Mouse (Mus musculus): Measurements from ENCODE around the gene Ackr4. TPM values are rescaled to one million over a fixed set of nuclear protein-coding genes. Genes with fewer than 3 reads are reported as not detected.

Gene Ackr4
- polyA plus RNA-seq, 1 experiment from 2014 or later, result 3.2 TPM

DNA sequence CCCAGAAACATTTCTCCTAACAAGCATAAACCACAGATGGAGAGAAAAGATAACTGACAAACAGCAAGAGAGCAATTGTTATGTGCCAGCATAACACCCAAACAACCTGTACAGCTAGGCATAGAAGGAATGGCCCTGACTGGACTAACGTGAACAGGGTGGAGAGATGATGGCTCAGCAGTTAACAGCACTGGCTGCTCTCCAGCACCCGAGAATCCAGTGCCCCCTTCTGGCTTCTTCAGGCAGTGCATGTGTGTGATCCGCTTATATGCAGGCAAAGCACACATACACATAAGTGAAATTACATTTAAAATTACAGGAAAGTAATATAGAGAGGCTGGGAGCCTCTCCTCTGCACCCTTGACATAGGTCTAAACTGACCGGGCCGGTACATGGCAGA lies 47.4 kb downstream of the Ackr4 start:
- WGBS, result 50% methylated on average over 5 of the region's 5 CpGs
- DNase-seq (ENCODE audit: low spot score), result no peak
- Histone ChIP-seq H3K4me3 (ENCODE audit: low read depth, low read length) (no peak overlapping the region), H3K27me3 (replicated peaks; ENCODE audit: control insufficient read depth, insufficient read depth, low read length) (no peaks in the 10 kb centered on the region), H3K4me1 (ENCODE audit: control insufficient read depth, insufficient read depth, low read length) (no peaks in the 10 kb centered on the region), H3K4me2 (ENCODE audit: low read depth, low read length) (no peak overlapping the region), H3K27ac (replicated peaks; ENCODE audit: low read depth, low read length) (no peak overlapping the region), H3K9ac (ENCODE audit: low read depth, low read length) (no peak overlapping the region), H3K36me3 (ENCODE audit: control insufficient read depth, insufficient read depth, low read length) (0 out of 2 replicates have a peak, but pooled peaks cover 3% of the 10 kb centered on the region), H3K9me3 (ENCODE audit: control insufficient read depth, low read length) (no peaks in the 10 kb centered on the region)
- ATAC-seq (ENCODE audit: low read depth), result no peak

DNA sequence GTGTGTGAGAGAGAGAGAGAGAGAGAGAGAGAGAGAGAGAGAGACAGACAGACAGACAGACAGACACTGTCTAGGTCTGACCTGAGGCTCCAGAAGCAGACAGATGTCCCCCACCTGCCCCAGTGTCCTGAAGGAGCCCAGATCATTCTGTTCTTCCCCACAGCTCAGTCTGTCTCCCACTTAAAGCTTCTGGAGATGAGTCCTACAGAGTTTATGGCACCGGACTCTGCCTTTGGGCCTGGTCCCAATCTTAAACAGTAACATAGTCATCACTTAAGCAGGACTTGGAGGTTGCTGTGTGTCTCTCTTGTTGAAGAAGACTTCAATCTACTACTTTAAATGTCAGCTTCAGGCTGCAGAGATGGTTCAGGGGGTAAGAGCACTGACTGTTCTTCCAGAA lies 48.0 kb downstream of the Ackr4 start:
- WGBS, result 100% methylated on average over 1 of the region's 1 CpGs
- H3K9ac ChIP-seq (ENCODE audit: low read depth, low read length), result no peak overlapping the region
- H3K4me2 ChIP-seq (ENCODE audit: low read depth, low read length), result no peak overlapping the region
- no peak overlapping the region for H3K4me3 ChIP-seq (ENCODE audit: low read depth, low read length)
- no peaks in the 10 kb centered on the region for H3K9me3 ChIP-seq (ENCODE audit: control insufficient read depth, low read length)
- ATAC-seq (ENCODE audit: low read depth) (no peak), DNase-seq (ENCODE audit: low spot score) (no peak)
- H3K36me3 ChIP-seq (ENCODE audit: control insufficient read depth, insufficient read depth, low read length), result 0 out of 2 replicates have a peak, but pooled peaks cover 3% of the 10 kb centered on the region
- no peaks in the 10 kb centered on the region for H3K4me1 ChIP-seq (ENCODE audit: control insufficient read depth, insufficient read depth, low read length)
- H3K27ac ChIP-seq (replicated peaks; ENCODE audit: low read depth, low read length), result no peak overlapping the region
- H3K27me3 ChIP-seq (replicated peaks; ENCODE audit: control insufficient read depth, insufficient read depth, low read length), result no peaks in the 10 kb centered on the region

DNA sequence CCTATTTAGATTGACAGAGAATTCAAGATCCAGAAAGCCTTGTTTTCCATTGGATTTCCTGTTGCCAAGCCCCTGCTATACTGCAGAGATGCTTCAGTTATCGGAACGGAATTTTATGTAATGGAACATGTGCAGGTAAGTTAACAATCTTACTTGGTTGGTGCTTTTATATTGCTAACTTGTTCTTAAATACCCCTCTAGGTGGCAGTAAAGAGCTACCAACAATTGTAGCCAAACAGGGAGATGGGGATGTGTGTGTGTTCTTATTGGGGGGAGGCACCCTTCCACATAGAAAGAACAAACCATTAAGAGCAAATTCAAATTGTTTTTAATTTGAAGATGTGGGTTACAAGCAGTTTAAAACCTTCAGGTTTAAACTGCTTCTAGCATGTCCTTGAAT lies 50.9 kb downstream of the Ackr4 start:
- Histone ChIP-seq H3K9me3 (ENCODE audit: control insufficient read depth, low read length) (no peaks in the 10 kb centered on the region), H3K4me1 (ENCODE audit: control insufficient read depth, insufficient read depth, low read length) (no peaks in the 10 kb centered on the region)
- 63% methylated on average over 2 of the region's 2 CpGs for WGBS

DNA sequence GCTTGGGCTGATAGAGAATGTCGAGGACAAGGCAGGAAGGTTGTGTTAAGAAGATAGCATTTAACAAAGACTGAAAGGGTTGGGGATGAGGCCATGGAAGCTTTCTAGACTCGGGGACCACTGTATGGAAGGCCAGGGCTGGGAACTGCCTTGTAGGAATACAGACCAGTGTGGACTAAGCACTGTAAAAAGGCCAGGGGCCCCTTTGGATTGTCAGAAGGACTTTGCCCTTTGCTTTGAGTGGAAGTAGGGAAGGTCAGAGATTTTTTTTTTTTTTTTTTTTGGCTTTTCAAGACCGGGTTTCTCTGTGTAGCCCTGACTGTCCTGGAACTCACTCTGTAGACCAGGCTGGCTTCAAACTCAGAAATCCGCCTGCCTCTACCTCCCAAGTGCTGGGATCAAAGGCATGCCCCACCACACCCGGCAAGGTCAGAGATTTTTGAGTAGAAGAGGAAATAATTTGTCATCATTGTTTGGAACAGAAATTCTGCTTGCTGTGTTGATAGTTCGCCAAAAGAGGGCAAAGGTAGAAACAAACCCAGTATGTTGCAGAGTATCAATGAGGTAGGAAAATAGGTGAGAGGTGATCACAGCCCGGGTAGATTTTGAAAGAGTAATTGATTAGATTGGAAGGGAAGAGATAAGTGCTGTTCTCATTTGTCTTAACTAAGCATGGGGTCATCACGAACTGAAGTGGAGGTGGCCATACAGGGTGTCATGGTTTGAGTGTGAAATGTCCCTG lies 55.7 kb downstream of the Ackr4 start:
- H3K27me3 ChIP-seq (replicated peaks; ENCODE audit: control insufficient read depth, insufficient read depth, low read length), result no peaks in the 10 kb centered on the region
- H3K9me3 ChIP-seq (ENCODE audit: control insufficient read depth, low read length), result no peaks in the 10 kb centered on the region
- no peak overlapping the region for H3K9ac ChIP-seq (ENCODE audit: low read depth, low read length)
- no peak overlapping the region for H3K4me3 ChIP-seq (ENCODE audit: low read depth, low read length)
- 76% methylated on average over 8 of the region's 8 CpGs for WGBS
- H3K4me1 ChIP-seq (ENCODE audit: control insufficient read depth, insufficient read depth, low read length), result no peaks in the 10 kb centered on the region
- DNase-seq (ENCODE audit: low spot score) (no peak), ATAC-seq (ENCODE audit: low read depth) (no peak)
- no peaks in the 10 kb centered on the region for H3K36me3 ChIP-seq (ENCODE audit: control insufficient read depth, insufficient read depth, low read length)
- H3K27ac ChIP-seq (replicated peaks; ENCODE audit: low read depth, low read length), result no peak overlapping the region
- H3K4me2 ChIP-seq (ENCODE audit: low read depth, low read length), result no peak overlapping the region

More for the DNA sequence above, 50.9 kb downstream of the Ackr4 start:
- Histone ChIP-seq H3K27me3 (replicated peaks; ENCODE audit: control insufficient read depth, insufficient read depth, low read length) (no peaks in the 10 kb centered on the region), H3K36me3 (ENCODE audit: control insufficient read depth, insufficient read depth, low read length) (no peaks in the 10 kb centered on the region), H3K9ac (ENCODE audit: low read depth, low read length) (no peak overlapping the region), H3K4me2 (ENCODE audit: low read depth, low read length) (no peak overlapping the region), H3K27ac (replicated peaks; ENCODE audit: low read depth, low read length) (no peak overlapping the region), H3K4me3 (ENCODE audit: low read depth, low read length) (no peak overlapping the region)
- ATAC-seq (ENCODE audit: low read depth), result no peak
- DNase-seq (ENCODE audit: low spot score), result no peak

DNA sequence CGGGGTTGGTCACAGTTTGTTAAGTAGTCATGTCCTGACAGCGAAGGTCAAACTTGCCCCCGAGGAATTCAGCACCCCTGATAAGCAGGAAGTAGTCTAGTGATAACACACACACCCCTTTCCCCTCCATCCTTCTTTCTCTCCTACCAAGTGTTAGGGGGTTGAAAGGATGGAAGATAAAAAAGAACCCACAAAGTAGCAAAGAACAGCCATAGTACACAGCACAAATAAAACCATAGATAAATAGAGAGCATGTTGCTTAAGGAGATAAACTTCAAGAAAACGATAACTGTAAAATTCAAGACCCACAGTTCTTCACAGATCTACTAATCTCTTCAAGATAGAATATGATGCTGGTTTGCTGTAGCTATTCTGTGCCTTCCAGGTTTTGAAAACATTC lies 56.5 kb downstream of the Ackr4 start:
- Histone ChIP-seq H3K4me2 (ENCODE audit: low read depth, low read length) (no peak overlapping the region), H3K9me3 (ENCODE audit: control insufficient read depth, low read length) (no peaks in the 10 kb centered on the region), H3K4me3 (ENCODE audit: low read depth, low read length) (no peak overlapping the region), H3K27ac (replicated peaks; ENCODE audit: low read depth, low read length) (no peak overlapping the region), H3K36me3 (ENCODE audit: control insufficient read depth, insufficient read depth, low read length) (no peaks in the 10 kb centered on the region), H3K9ac (ENCODE audit: low read depth, low read length) (no peak overlapping the region), H3K27me3 (replicated peaks; ENCODE audit: control insufficient read depth, insufficient read depth, low read length) (no peaks in the 10 kb centered on the region), H3K4me1 (ENCODE audit: control insufficient read depth, insufficient read depth, low read length) (no peaks in the 10 kb centered on the region)
- DNase-seq (ENCODE audit: low spot score) (no peak), ATAC-seq (ENCODE audit: low read depth) (no peak)
- WGBS, result 75% methylated on average over 4 of the region's 4 CpGs

DNA sequence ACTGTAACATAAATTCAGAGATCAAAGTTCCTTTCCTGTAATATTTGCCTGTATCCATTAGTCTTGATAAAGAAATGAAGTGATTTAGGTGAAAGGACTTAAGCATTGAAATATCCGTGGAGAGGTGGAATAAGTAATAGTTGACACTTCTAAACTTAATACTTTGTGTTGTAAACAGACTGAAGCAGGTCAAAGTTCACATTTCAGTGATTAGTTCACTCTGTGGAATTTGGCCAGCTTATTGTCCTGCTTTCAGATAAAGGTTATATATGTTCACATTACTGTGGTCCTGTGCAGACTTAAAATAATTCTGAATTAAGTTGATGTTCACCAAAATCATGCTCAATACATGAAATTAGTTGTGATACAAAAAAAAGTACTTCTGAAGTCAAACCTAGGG lies 62.2 kb downstream of the Ackr4 start:
- Histone ChIP-seq H3K4me3 (ENCODE audit: low read depth, low read length) (no peak overlapping the region), H3K36me3 (ENCODE audit: control insufficient read depth, insufficient read depth, low read length) (peaks cover 11% of the 10 kb centered on the region), H3K4me2 (ENCODE audit: low read depth, low read length) (no peak overlapping the region), H3K9me3 (ENCODE audit: control insufficient read depth, low read length) (no peaks in the 10 kb centered on the region), H3K4me1 (ENCODE audit: control insufficient read depth, insufficient read depth, low read length) (peaks cover 11% of the 10 kb centered on the region), H3K9ac (ENCODE audit: low read depth, low read length) (no peak overlapping the region), H3K27ac (replicated peaks; ENCODE audit: low read depth, low read length) (no peak overlapping the region), H3K27me3 (replicated peaks; ENCODE audit: control insufficient read depth, insufficient read depth, low read length) (no peaks in the 10 kb centered on the region)
- WGBS, result 22% methylated on average over 1 of the region's 1 CpGs
- DNase-seq (ENCODE audit: low spot score), result no peak
- no peak for ATAC-seq (ENCODE audit: low read depth)

DNA sequence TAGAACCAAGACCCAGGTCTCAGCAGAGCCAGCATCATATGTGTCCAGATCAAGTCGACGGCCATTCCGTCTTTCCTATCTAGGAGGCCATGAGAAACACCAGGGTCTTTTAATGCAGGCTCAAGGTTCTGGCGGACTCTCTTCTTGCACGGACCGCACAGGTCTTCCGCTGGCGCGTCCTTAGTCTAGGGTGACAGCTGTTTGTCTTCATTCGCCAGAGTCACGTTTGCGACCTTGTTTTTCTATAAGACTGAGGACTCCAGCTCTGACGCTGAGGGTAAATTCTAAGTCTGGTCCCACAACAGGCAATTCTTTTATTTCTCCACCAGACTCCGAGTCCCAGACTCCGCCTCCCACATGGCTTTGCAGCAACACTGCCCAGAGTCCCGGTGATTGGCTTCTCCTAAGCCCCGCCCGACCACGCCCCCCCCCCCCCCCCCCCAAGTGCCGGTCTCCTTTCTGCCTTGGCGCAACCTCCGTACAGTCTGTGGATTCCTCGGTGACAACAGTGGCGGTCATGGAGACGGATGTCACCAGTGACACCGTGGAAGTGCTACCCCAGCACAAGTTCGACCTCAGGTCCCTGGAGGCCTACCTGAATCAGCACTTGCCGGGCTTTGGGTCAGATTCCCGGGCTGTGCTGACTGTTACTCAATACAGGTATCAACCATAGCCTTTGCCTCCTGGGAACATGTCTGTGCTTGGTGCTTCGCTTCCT lies 63.3 kb downstream of the Ackr4 start, which contains the start of gene Acad11:
Gene Acad11, plus strand, starts transcription at position 134 of the 718 bp plus-strand sequence.
- under 1% methylated on average over 23 of the region's 30 CpGs for WGBS
- Histone ChIP-seq H3K36me3 (ENCODE audit: control insufficient read depth, insufficient read depth, low read length) (peaks cover 18% of the 10 kb centered on the region), H3K27ac (replicated peaks; ENCODE audit: low read depth, low read length) (peak within 1 kb of the TSS; percentile 70; the same call in 1 of the 2 replicates), H3K9me3 (ENCODE audit: control insufficient read depth, low read length) (no peaks in the 10 kb centered on the region), H3K9ac (ENCODE audit: low read depth, low read length) (peak within 1 kb of the TSS; percentile 85), H3K4me1 (ENCODE audit: control insufficient read depth, insufficient read depth, low read length) (peaks cover 11% of the 10 kb centered on the region), H3K27me3 (replicated peaks; ENCODE audit: control insufficient read depth, insufficient read depth, low read length) (no peaks in the 10 kb centered on the region), H3K4me2 (ENCODE audit: low read depth, low read length) (peak within 1 kb of the TSS; percentile 96), H3K4me3 (ENCODE audit: low read depth, low read length) (peak within 1 kb of the TSS; percentile 90)
- peak; percentile 95 for DNase-seq (ENCODE audit: low spot score)
- peak; percentile 97 for ATAC-seq (ENCODE audit: low read depth)

DNA sequence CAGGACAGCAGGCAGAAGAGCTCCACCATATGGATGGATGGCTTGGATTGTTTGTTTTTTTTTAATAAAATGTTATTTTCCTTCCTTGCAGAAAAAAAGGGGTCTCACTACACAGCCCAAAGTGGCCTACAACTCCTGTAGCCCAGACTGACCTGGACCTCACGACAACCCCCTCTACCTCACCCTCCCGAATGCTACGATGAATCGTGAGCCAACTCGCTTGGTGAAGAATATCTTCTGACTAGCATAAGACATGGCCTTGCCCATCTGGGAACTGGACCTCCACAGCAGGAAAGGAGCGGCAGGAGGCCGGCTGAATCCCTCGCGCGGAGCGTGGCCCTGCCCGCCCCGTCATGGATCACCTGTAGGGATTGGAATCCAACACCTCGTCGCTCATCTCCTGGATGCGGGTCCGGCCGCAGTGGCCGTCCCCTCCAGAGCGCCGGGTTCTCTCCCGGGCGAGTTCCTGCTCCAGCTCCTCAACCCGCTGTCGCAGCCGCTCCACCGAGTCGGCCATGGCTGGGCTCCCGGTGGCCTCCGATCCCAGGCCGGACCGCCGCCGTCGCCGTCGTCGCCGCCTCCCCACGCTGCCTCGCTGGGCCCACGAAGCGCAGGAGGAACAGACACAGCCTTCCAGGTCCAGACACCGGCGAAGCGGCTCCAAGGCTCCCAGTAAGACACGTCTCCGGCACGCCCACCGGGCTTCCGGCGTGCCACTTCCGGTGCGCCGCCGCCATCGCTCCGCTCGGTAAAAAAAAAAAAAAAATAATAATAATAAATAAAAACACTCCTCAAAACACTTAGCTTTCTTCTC lies 64.1 kb downstream of the Ackr4 start, which contains the start of gene Uba5:
Gene Uba5, minus strand, starts transcription at position 705 of the 814 bp plus-strand sequence.
- Histone ChIP-seq H3K9me3 (ENCODE audit: control insufficient read depth, low read length) (no peaks in the 10 kb centered on the region), H3K4me1 (ENCODE audit: control insufficient read depth, insufficient read depth, low read length) (peaks cover 11% of the 10 kb centered on the region), H3K9ac (ENCODE audit: low read depth, low read length) (peak within 1 kb of the TSS; percentile 85), H3K36me3 (ENCODE audit: control insufficient read depth, insufficient read depth, low read length) (peaks cover 25% of the 10 kb centered on the region), H3K27me3 (replicated peaks; ENCODE audit: control insufficient read depth, insufficient read depth, low read length) (no peaks in the 10 kb centered on the region), H3K4me2 (ENCODE audit: low read depth, low read length) (peak within 1 kb of the TSS; percentile 96), H3K27ac (replicated peaks; ENCODE audit: low read depth, low read length) (peak within 1 kb of the TSS; percentile 70; the same call in 1 of the 2 replicates), H3K4me3 (ENCODE audit: low read depth, low read length) (peak within 1 kb of the TSS; percentile 90)
- WGBS, result under 1% methylated on average over 40 of the region's 59 CpGs
- peak; percentile 60 for ATAC-seq (ENCODE audit: low read depth)
- DNase-seq (ENCODE audit: low spot score), result peak; percentile 89
